Mouse (Mus musculus): ENCODE data around the gene Bmp7. TPM values are rescaled to one million over a fixed set of nuclear protein-coding genes. Genes with fewer than 3 reads are reported as not detected.
A peak's percentile ranks its signal among the peaks of the same experiment; 100 is the strongest.

The Bmp7 gene
- total RNA-seq, 2 experiments from 2014 or later: 6.1 to 7.1 TPM

GRCm38 (mm10) chr2:172914018-172914417 lies 26.1 kb downstream of the Bmp7 start:
- no peak for DNase-seq (ENCODE audit: low spot score in 2 of 2)

GRCm38 (mm10) chr2:172911715-172912114 lies 28.4 kb downstream of the Bmp7 start:
- DNase-seq (ENCODE audit: low spot score in 2 of 2): no peak

GRCm38 (mm10) chr2:172911157-172911556 lies 29.0 kb downstream of the Bmp7 start:
- DNase-seq (ENCODE audit: low spot score in 2 of 2): no peak

- peak; percentile 16 to 34 for DNase-seq (ENCODE audit: low spot score in 2 of 2)
Observed at GRCm38 (mm10) chr2:172909463-172909862, 30.7 kb downstream of the Bmp7 start.

GRCm38 (mm10) chr2:172906146-172906545 lies 34.0 kb downstream of the Bmp7 start:
- DNase-seq (ENCODE audit: low spot score in 2 of 2): no peak

GRCm38 (mm10) chr2:172905057-172905456 lies 35.1 kb downstream of the Bmp7 start:
- DNase-seq (ENCODE audit: low spot score in 2 of 2): no peak

- DNase-seq (ENCODE audit: low spot score in 2 of 2): no peak
Observed at GRCm38 (mm10) chr2:172904614-172905013, 35.5 kb downstream of the Bmp7 start.

- DNase-seq (ENCODE audit: low spot score in 2 of 2): no peak
Observed at GRCm38 (mm10) chr2:172903523-172903922, 36.6 kb downstream of the Bmp7 start.

GRCm38 (mm10) chr2:172900954-172901701 lies 39.0 kb downstream of the Bmp7 start:
- no peak for DNase-seq (ENCODE audit: low spot score in 2 of 2)

- DNase-seq (ENCODE audit: low spot score in 2 of 2): no peak
Observed at GRCm38 (mm10) chr2:172889756-172890443, 50.2 kb downstream of the Bmp7 start.

- DNase-seq (ENCODE audit: low spot score in 2 of 2): no peak
Observed at GRCm38 (mm10) chr2:172889222-172889621, 50.9 kb downstream of the Bmp7 start.

GRCm38 (mm10) chr2:172888147-172888546 lies 52.0 kb downstream of the Bmp7 start:
- no peak for DNase-seq (ENCODE audit: low spot score in 2 of 2)

GRCm38 (mm10) chr2:172885861-172886260 lies 54.3 kb downstream of the Bmp7 start:
- DNase-seq (ENCODE audit: low spot score in 2 of 2): no peak

- no peak for DNase-seq (ENCODE audit: low spot score in 2 of 2)
Observed at GRCm38 (mm10) chr2:172884584-172884983, 55.5 kb downstream of the Bmp7 start.

- no peak for DNase-seq (ENCODE audit: low spot score in 2 of 2)
Observed at GRCm38 (mm10) chr2:172875201-172875600, 64.9 kb downstream of the Bmp7 start.

GRCm38 (mm10) chr2:172866356-172866755 lies 73.8 kb downstream of the Bmp7 start:
- DNase-seq (ENCODE audit: low spot score in 2 of 2): no peak

GRCm38 (mm10) chr2:172865165-172865564 lies 75.0 kb downstream of the Bmp7 start:
- no peak for DNase-seq (ENCODE audit: low spot score in 2 of 2)

GRCm38 (mm10) chr2:172864566-172864965 lies 75.6 kb downstream of the Bmp7 start:
- no peak for DNase-seq (ENCODE audit: low spot score in 2 of 2)

GRCm38 (mm10) chr2:172863469-172863856 lies 76.7 kb downstream of the Bmp7 start:
- DNase-seq (ENCODE audit: low spot score in 2 of 2): no peak

- peak; percentile 37 to 42 for DNase-seq (ENCODE audit: low spot score in 2 of 2)
Observed at GRCm38 (mm10) chr2:172862850-172863468, 77.2 kb downstream of the Bmp7 start.

GRCm38 (mm10) chr2:172862424-172862823 lies 77.7 kb downstream of the Bmp7 start:
- peak in 1 of 2 experiments; percentile 14 for DNase-seq (ENCODE audit: low spot score in 2 of 2)

- no peak for DNase-seq (ENCODE audit: low spot score in 2 of 2)
Observed at GRCm38 (mm10) chr2:172861590-172861989, 78.5 kb downstream of the Bmp7 start.
